Mouse (Mus musculus) liver, embryonic 14.5 days (tissue): ENCODE measurements around the gene Kcnab2. TPM values are rescaled to one million over a fixed set of nuclear protein-coding genes. Genes with fewer than 3 reads are reported as not detected.

Experiments
- ATAC-seq: fragments of 200-750 bp; cut with Nextera tagmentation; 2 replicates; pipeline ENCODE4 v1.8.0; 2017; ENCODE audit warnings: moderate number of reproducible peaks, mild to moderate bottlenecking, moderate library complexity; ENCODE audit not compliant: insufficient read depth
- DNase-seq, 3 experiments: peaks; one replicate each; pipeline ENCODE4 v3.0.0-alpha.2; 2012 to 2013; ENCODE audit warnings: low read depth in 3 of 3, low spot score in 3 of 3
- H3K27ac ChIP-seq: fragments of 300-500 bp; sonication (generic); 2 replicates; pipeline ENCODE4 v1.5.1; 2014; ENCODE audit warnings: moderate library complexity, mild to moderate bottlenecking, control low read depth, inconsistent platforms
- H3K27me3 ChIP-seq: fragments of 300-500 bp; sonication (generic); 2 replicates; pipeline ENCODE4 v1.6.1; 2014; ENCODE audit warnings: mild to moderate bottlenecking, low read length, moderate library complexity; ENCODE audit not compliant: control insufficient read depth, insufficient read depth
- H3K36me3 ChIP-seq: fragments of 300-500 bp; sonication (generic); replicated peaks from 2 replicates; pipeline ENCODE4 v1.6.1; 2014; ENCODE audit warnings: low read depth; ENCODE audit not compliant: control insufficient read depth, insufficient read depth
- H3K4me1 ChIP-seq, 2 experiments: fragments of 200-500 bp in 1 of 2; fragments of 300-500 bp in 1 of 2; sonication (generic) in 1 of 2; replicated peaks; 2 replicates each; pipeline ENCODE4 v1.6.1; 2012 to 2014; ENCODE audit warnings: antibody characterized with exemption in 1 of 2, inconsistent platforms in 1 of 2, low read length in 1 of 2; ENCODE audit not compliant: control insufficient read depth in 2 of 2, insufficient read depth in 2 of 2
- H3K4me2 ChIP-seq: fragments of 300-500 bp; sonication (generic); 2 replicates; pipeline ENCODE4 v1.6.1; 2014; ENCODE audit warnings: low read depth, mild to moderate bottlenecking, control low read depth, moderate library complexity
- H3K4me3 ChIP-seq, 2 experiments: fragments of 200-500 bp in 1 of 2; fragments of 300-500 bp in 1 of 2; sonication (generic) in 1 of 2; 2 replicates each; pipeline ENCODE4 v1.5.1; 2012 to 2014; ENCODE audit warnings: low read depth in 2 of 2, low read length in 2 of 2, mild to moderate bottlenecking in 2 of 2, control low read depth in 1 of 2, inconsistent platforms in 1 of 2, moderate library complexity in 1 of 2; ENCODE audit not compliant: insufficient read depth in 1 of 2
- H3K9ac ChIP-seq: fragments of 300-500 bp; sonication (generic); replicated peaks from 2 replicates; pipeline ENCODE4 v1.6.1; 2014; ENCODE audit warnings: mild to moderate bottlenecking, control low read depth, moderate library complexity
- H3K9me3 ChIP-seq: fragments of 300-500 bp; sonication (generic); 2 replicates; pipeline ENCODE4 v1.6.1; 2016; ENCODE audit warnings: low read length, mixed read lengths; ENCODE audit not compliant: control insufficient read depth
- CTCF ChIP-seq: IDR thresholded peaks from 2 replicates; pipeline ENCODE4 v1.5.1; 2016; ENCODE audit warnings: antibody characterized with exemption, low read depth, control low read depth
- EP300 ChIP-seq: IDR thresholded peaks from 2 replicates; pipeline ENCODE4 v1.6.1; 2016; ENCODE audit warnings: antibody characterized with exemption, low read depth
- WGBS: fragments of 180-500 bp; shearing (Covaris S2); extraction: QIAGEN DNeasy Blood & Tissue Kit; methylation state at CpG from one replicate; pipeline ENCODE4 v1.1.7; 2014; ENCODE audit not compliant: insufficient replicate concordance; 5-methylcytosine and 5-hydroxymethylcytosine counted together
- polyA plus RNA-seq, 2 experiments: library from polyadenylated mRNA; depleted of rRNA in 1 of 2; stranded (reverse) in 1 of 2; unstranded in 1 of 2; fragments of >200 nt; fragmentation: Nextera tagmentation in 1 of 2; extraction: Ambion mirVana in 1 of 2; gene quantifications; 2 replicates each; pipeline versions ENCODE4 v1.2.1 to v1.2.3; 2012 to 2014

The Kcnab2 gene
- polyA plus RNA-seq, 2 experiments = 3.3 to 6.3 TPM

DNA sequence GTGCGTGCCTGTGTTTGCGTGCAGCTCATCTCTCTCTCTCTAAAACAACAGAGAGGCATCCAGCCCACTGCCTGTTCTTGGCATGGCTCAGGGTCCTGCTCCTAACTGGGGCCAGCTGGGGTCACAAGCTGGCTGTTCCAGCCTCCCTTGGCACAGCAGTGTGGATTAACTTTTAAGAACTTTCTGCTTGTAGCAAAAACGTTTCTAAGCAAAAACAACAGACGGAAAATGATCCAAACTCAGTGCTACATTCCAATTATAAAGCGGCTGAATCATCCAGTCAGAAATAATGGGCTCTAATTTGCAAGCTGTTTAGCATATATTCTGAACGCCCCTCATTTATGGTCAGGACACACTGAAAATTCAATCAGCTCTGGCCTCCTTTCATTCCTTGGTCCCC lies 72.5 kb downstream of the Kcnab2 start:
- no peak overlapping the region for H3K9ac ChIP-seq
- H3K4me2 ChIP-seq = no peak overlapping the region
- H3K27me3 ChIP-seq = no peaks in the 10 kb centered on the region
- ATAC-seq (no peak), DNase-seq (no peak)
- TF ChIP-seq EP300 = no peak
- 68% methylated on average over 6 of the region's 6 CpGs for WGBS
- H3K9me3 ChIP-seq = no peaks in the 10 kb centered on the region
- H3K27ac ChIP-seq = no peak overlapping the region
- H3K4me1 ChIP-seq = no peaks in the 10 kb centered on the region
- no peak overlapping the region for H3K4me3 ChIP-seq
- H3K36me3 ChIP-seq = no peaks in the 10 kb centered on the region

DNA sequence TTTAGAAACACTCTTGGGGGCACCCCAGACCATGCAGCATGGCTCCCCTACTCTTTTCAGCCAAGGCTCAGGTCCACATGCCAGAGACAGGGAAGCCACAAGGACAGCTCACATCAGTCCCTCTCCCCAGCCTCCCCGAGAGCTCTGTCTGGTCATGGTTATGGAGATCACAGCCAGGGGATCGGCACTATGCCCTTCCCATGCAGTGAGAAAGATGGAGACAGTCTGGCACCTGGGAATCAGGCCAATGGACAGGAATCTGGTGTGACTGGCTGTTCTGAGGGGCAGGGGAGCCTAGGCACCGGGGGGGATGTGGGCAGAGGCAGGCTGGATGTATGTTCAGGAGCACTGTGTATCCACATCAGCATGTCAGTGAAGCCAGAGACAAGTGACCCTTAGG lies 78.7 kb downstream of the Kcnab2 start:
- H3K27ac ChIP-seq = no peak overlapping the region
- 60% methylated on average over 3 of the region's 3 CpGs for WGBS
- DNase-seq (no peak), ATAC-seq (no peak)
- no peak overlapping the region for H3K4me2 ChIP-seq
- no peaks in the 10 kb centered on the region for H3K27me3 ChIP-seq
- no peaks in the 10 kb centered on the region for H3K9me3 ChIP-seq
- no peak overlapping the region for H3K9ac ChIP-seq
- no peaks in the 10 kb centered on the region for H3K4me1 ChIP-seq
- TF ChIP-seq EP300 (no peak), CTCF (no peak)
- H3K36me3 ChIP-seq = no peaks in the 10 kb centered on the region
- H3K4me3 ChIP-seq = no peak overlapping the region

DNA sequence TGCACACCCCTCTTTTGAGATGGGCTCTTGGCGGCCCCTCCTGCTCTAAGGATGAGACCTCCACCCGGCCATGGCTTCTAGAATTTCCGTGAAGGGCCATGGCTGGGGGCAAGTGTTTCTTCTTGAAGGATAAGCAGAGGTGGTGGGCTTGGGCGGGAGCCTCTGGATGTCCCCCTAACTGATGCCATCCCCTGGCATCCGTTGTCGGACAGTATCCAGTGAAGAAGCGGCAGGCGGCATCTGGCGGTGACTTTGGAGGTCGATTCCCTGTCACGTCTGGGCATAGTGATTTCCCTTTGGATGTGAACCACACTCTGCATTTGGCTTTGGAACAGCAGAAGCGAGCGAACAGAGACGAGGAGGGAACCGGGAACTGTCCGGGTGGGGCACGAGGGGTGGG lies 85.0 kb downstream of the Kcnab2 start:
- no peak for DNase-seq
- ATAC-seq = no peak
- no peak for TF ChIP-seq CTCF
- no peak for TF ChIP-seq EP300
- no peak overlapping the region for H3K4me3 ChIP-seq
- H3K4me1 ChIP-seq = no peaks in the 10 kb centered on the region
- no peak overlapping the region for H3K27ac ChIP-seq
- WGBS = 68% methylated on average over 17 of the region's 17 CpGs
- H3K9ac ChIP-seq = no peak overlapping the region
- H3K4me2 ChIP-seq = no peak overlapping the region
- no peaks in the 10 kb centered on the region for H3K27me3 ChIP-seq
- H3K36me3 ChIP-seq = no peaks in the 10 kb centered on the region
- H3K9me3 ChIP-seq = no peaks in the 10 kb centered on the region

DNA sequence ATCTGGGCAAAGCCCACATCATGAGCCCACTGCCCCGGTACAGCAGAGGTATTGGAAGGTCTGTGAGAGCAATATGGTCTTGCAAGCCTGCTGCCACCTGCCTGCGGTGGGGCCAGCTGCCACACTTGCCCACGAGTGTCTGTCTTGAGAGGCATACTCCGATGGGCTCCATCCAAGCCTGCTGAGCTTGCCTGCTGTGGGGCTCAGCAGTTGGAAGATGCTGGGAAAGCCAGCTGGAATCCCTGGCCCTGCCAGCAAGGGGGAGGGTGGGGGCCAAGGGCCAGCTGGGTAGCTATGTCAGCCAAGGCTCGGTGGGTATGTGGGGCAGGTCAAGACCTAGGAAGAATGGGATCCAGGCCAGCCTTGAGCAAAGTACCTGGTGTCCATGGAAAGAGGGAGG lies 85.5 kb downstream of the Kcnab2 start:
- Histone ChIP-seq H3K4me3 (no peak overlapping the region), H3K27me3 (no peaks in the 10 kb centered on the region), H3K36me3 (no peaks in the 10 kb centered on the region), H3K9ac (no peak overlapping the region), H3K27ac (no peak overlapping the region), H3K4me2 (no peak overlapping the region), H3K4me1 (no peaks in the 10 kb centered on the region), H3K9me3 (no peaks in the 10 kb centered on the region)
- WGBS = 50% methylated on average over 5 of the region's 5 CpGs
- ATAC-seq (no peak), DNase-seq (no peak)
- TF ChIP-seq EP300 (no peak), CTCF (no peak)

DNA sequence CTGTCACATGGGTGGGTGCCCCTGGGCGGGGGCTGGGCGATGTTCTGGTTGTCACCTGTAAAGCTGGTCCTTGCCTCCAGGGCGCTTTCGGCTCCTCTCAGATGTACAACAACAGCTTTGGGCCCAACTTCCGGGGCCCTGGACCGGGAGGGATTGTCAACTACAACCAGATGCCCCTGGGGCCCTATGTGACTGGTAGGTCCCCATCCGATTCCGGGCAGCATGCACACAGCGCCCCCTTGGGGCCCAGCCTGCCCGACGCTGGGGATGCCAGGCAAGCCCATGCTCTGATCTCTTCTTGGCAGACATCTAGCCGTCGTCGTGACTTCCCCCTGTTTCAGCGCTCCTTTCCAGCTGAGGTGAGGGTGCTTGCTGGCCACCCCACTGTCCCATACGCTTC lies 92.0 kb downstream of the Kcnab2 start:
- no peak for ATAC-seq
- no peak overlapping the region for H3K4me2 ChIP-seq
- no peak for DNase-seq
- no peak overlapping the region for H3K27ac ChIP-seq
- no peaks in the 10 kb centered on the region for H3K9me3 ChIP-seq
- H3K27me3 ChIP-seq = no peaks in the 10 kb centered on the region
- TF ChIP-seq CTCF = peak; percentile 69
- TF ChIP-seq EP300 = no peak
- no peaks in the 10 kb centered on the region for H3K36me3 ChIP-seq
- WGBS = 42% methylated on average over 16 of the region's 16 CpGs
- no peak overlapping the region for H3K9ac ChIP-seq
- H3K4me3 ChIP-seq = no peak overlapping the region
- H3K4me1 ChIP-seq = no peaks in the 10 kb centered on the region
